Mouse (Mus musculus): Measurements from ENCODE around the gene Gm12185.
"Not testable (repeated sequence)": the region's sequence is repeated elsewhere in the genome, so short reads cannot be mapped to it uniquely, and the experiment has no call there.

DNA sequence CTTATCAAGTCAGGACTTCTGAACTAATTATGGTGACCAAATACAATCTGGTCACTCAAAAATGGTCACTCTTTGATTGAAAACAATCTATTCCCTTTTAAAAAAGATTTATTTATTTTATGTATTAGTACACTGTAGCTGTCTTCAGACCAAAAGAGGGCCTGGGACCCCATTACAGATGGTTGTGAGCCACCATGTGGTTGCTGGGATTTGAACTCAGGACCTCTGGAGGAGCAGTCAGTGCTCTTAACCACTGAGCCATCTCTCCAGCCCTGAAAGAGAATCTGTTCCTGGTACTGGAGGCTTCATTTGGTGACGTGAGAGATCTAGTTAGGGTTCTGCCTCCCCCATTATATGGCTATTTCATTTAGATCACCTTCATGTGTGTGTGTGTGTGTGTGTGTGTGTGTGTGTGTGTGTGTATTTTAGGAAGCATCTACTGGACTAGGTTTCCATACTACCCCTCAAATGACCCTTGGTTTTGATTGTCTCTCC lies 116.6 kb downstream of the Gm12185 start:
- not testable (repeated sequence) for TF ChIP-seq CTCF, EP300 (IDR thresholded peaks at IDR 0.05; ENCODE audit: low read depth)
